Mouse (Mus musculus): ENCODE measurements around the gene Ifit1. TPM values are rescaled to one million over a fixed set of nuclear protein-coding genes. Genes with fewer than 3 reads are reported as not detected.

The Ifit1 gene
- total and polyA plus RNA-seq, 3 experiments: 0.25 to 2.3 (median 1.4) TPM

GRCm38 (mm10) chr19:34662067-34662507 lies 21.4 kb downstream of the Ifit1 start:
- no peaks in the 10 kb centered on the region for H3K36me3 ChIP-seq (replicated peaks in 1 of 2; ENCODE audit: control insufficient read depth in 1 of 2, insufficient read depth in 1 of 2, low read length in 1 of 2)
- H3K27ac ChIP-seq (ENCODE audit: insufficient read depth, low read depth): no peak overlapping the region
- TF ChIP-seq JUND (conservative IDR thresholded peaks at IDR 0.05; ENCODE audit: low read depth, low read length) (no peak), TBP (conservative IDR thresholded peaks at IDR 0.05; ENCODE audit: low read depth, low read length) (no peak), ETS1 (conservative IDR thresholded peaks at IDR 0.05; ENCODE audit: low read depth, low read length) (no peak), POLR2A (IDR thresholded peaks at IDR 0.05; ENCODE audit: low read depth, low read length) (no peak), RAD21 (IDR thresholded peaks at IDR 0.05; ENCODE audit: low read depth, low read length) (peak; percentile 98), GABPA (IDR thresholded peaks at IDR 0.05; ENCODE audit: insufficient replicate concordance, low read depth, low read length) (no peak), USF2 (conservative IDR thresholded peaks at IDR 0.05; ENCODE audit: low read depth, low read length) (no peak), ELF1 (IDR thresholded peaks at IDR 0.05; ENCODE audit: low read depth, low read length) (no peak), MAZ (IDR thresholded peaks at IDR 0.05; ENCODE audit: low read depth, low read length) (no peak), ZNF384 (IDR thresholded peaks at IDR 0.05; ENCODE audit: low read depth, low read length) (no peak), ZMIZ1 (IDR thresholded peaks at IDR 0.05; ENCODE audit: low read depth, low read length) (no peak), CHD2 (IDR thresholded peaks at IDR 0.05; ENCODE audit: low read length) (no peak), SMC3 (IDR thresholded peaks at IDR 0.05; ENCODE audit: low read depth, low read length) (peak; percentile 76), BHLHE40 (IDR thresholded peaks at IDR 0.05; ENCODE audit: low read depth, low read length) (no peak), ZC3H11A (IDR thresholded peaks at IDR 0.05; ENCODE audit: low read depth, low read length) (peak; percentile 41; the same call in 1 of the 2 replicates), MEF2A (IDR thresholded peaks at IDR 0.05; ENCODE audit: borderline replicate concordance, low read depth, low read length) (no peak), HCFC1 (IDR thresholded peaks at IDR 0.05; ENCODE audit: low read depth, low read length) (no peak), CTCF (conservative IDR thresholded peaks at IDR 0.05 in 1 of 2, IDR thresholded peaks at IDR 0.05 in 1 of 2; ENCODE audit: low read depth in 2 of 2, low read length in 2 of 2) (peak; percentile 65 to 93), TCF12 (IDR thresholded peaks at IDR 0.05; ENCODE audit: low read depth, low read length) (no peak), NRF1 (IDR thresholded peaks at IDR 0.05; ENCODE audit: low read depth, low read length) (peak; percentile 75), MAX (IDR thresholded peaks at IDR 0.05; ENCODE audit: low read length) (peak; percentile 48; the same call in 1 of the 2 replicates), EP300 (IDR thresholded peaks at IDR 0.05; ENCODE audit: low read length) (no peak)
- peak overlapping the region in 2 of 3 experiments; percentile 33 to 38 for H3K4me3 ChIP-seq (replicated peaks in 1 of 3; ENCODE audit: low read depth in 2 of 3, low read length in 2 of 3, poor library complexity in 1 of 3)
- in situ Hi-C loops (cut with MboI; ENCODE audit: low pct_ligation_motif_present, low pct_unique_long_range_greater_than_20kb, low sequenced_read_pairs) (loop anchor here (10.0 kb wide), 2 partner anchors 117 to 327 kb away; no protein-coding TSS in a partner anchor), dilution Hi-C loops (cut with MboI; ENCODE audit: extremely low pct_ligation_motif_present, extremely low pct_unique_long_range_greater_than_20kb, low sequenced_read_pairs) (no loop called here)
- peak; percentile 70 for DNase-seq (ENCODE audit: extremely low read depth)
- H3K9me3 ChIP-seq (replicated peaks; ENCODE audit: low read length): no peaks in the 10 kb centered on the region
- H3K79me2 ChIP-seq (replicated peaks; ENCODE audit: control insufficient read depth, extremely low read depth, insufficient read depth, poor library complexity, severe bottlenecking): no peaks in the 10 kb centered on the region
- H3K4me1 ChIP-seq (ENCODE audit: control insufficient read depth in 1 of 2, insufficient read depth in 2 of 2): peaks cover 0 to 4% of the 10 kb centered on the region in 2 experiments; a peak in 1 of 4 replicates
- H3K4me2 ChIP-seq (ENCODE audit: insufficient read depth, low read depth, poor library complexity, severe bottlenecking): peak overlapping the region; percentile 77
- no peak overlapping the region for H3K9ac ChIP-seq (ENCODE audit: insufficient read depth, low read depth)
- no peaks in the 10 kb centered on the region for H3K27me3 ChIP-seq (replicated peaks)

- no peaks in the 10 kb centered on the region for H3K79me2 ChIP-seq (replicated peaks; ENCODE audit: control insufficient read depth, extremely low read depth, insufficient read depth, poor library complexity, severe bottlenecking)
- in situ Hi-C loops (cut with MboI; ENCODE audit: low pct_ligation_motif_present, low pct_unique_long_range_greater_than_20kb, low sequenced_read_pairs): loop anchor here (10.0 kb wide), 2 partner anchors 118 to 328 kb away; no protein-coding TSS in a partner anchor
- H3K9me3 ChIP-seq (replicated peaks; ENCODE audit: low read length): no peaks in the 10 kb centered on the region
- TF ChIP-seq HCFC1 (IDR thresholded peaks at IDR 0.05; ENCODE audit: low read depth, low read length) (no peak), NRF1 (IDR thresholded peaks at IDR 0.05; ENCODE audit: low read depth, low read length) (no peak), ELF1 (IDR thresholded peaks at IDR 0.05; ENCODE audit: low read depth, low read length) (no peak), USF2 (conservative IDR thresholded peaks at IDR 0.05; ENCODE audit: low read depth, low read length) (no peak), MAZ (IDR thresholded peaks at IDR 0.05; ENCODE audit: low read depth, low read length) (no peak), MAFK (IDR thresholded peaks at IDR 0.05; ENCODE audit: insufficient replicate concordance, low read length) (no peak), MXI1 (IDR thresholded peaks at IDR 0.05; ENCODE audit: low read depth, low read length) (no peak), SIN3A (IDR thresholded peaks at IDR 0.05; ENCODE audit: low read length) (no peak), ETS1 (conservative IDR thresholded peaks at IDR 0.05; ENCODE audit: low read depth, low read length) (no peak), EP300 (IDR thresholded peaks at IDR 0.05; ENCODE audit: low read length) (no peak), GABPA (IDR thresholded peaks at IDR 0.05; ENCODE audit: insufficient replicate concordance, low read depth, low read length) (no peak), MEF2A (IDR thresholded peaks at IDR 0.05; ENCODE audit: borderline replicate concordance, low read depth, low read length) (no peak), JUND (conservative IDR thresholded peaks at IDR 0.05; ENCODE audit: low read depth, low read length) (no peak), TBP (conservative IDR thresholded peaks at IDR 0.05; ENCODE audit: low read depth, low read length) (no peak), CTCF (conservative IDR thresholded peaks at IDR 0.05 in 1 of 2, IDR thresholded peaks at IDR 0.05 in 1 of 2; ENCODE audit: low read depth in 2 of 2, low read length in 2 of 2) (no peak)
- H3K4me3 ChIP-seq (replicated peaks in 1 of 3; ENCODE audit: low read depth in 2 of 3, low read length in 2 of 3, poor library complexity in 1 of 3): no peak overlapping the region
- H3K9ac ChIP-seq (ENCODE audit: insufficient read depth, low read depth): no peak overlapping the region
- no peak overlapping the region for H3K27ac ChIP-seq (ENCODE audit: insufficient read depth, low read depth)
- H3K27me3 ChIP-seq (replicated peaks): no peaks in the 10 kb centered on the region
- no peaks in the 10 kb centered on the region for H3K36me3 ChIP-seq (replicated peaks in 1 of 2; ENCODE audit: control insufficient read depth in 1 of 2, insufficient read depth in 1 of 2, low read length in 1 of 2)
- dilution Hi-C loops (cut with MboI; ENCODE audit: extremely low pct_ligation_motif_present, extremely low pct_unique_long_range_greater_than_20kb, low sequenced_read_pairs): no loop called here
- H3K4me1 ChIP-seq (ENCODE audit: control insufficient read depth in 1 of 2, insufficient read depth in 2 of 2): peaks cover 0 to 4% of the 10 kb centered on the region in 2 experiments; a peak in 1 of 4 replicates
- H3K4me2 ChIP-seq (ENCODE audit: insufficient read depth, low read depth, poor library complexity, severe bottlenecking): peak overlapping the region; percentile 25; the same call in 1 of the 2 replicates
- no peak for DNase-seq (ENCODE audit: extremely low read depth)
Observed at GRCm38 (mm10) chr19:34662740-34663139, 22.1 kb downstream of the Ifit1 start.

All from CH12.LX (cell line).